Mouse (Mus musculus) ES-Bruce4 (cell line): ENCODE measurements around the gene D430041D05Rik.

Experiments used
- CTCF ChIP-seq: IDR thresholded peaks from one replicate; pipeline ENCODE4 v1.8.1; 2011; ENCODE audit warnings: low read depth, low read length
- EP300 ChIP-seq: IDR thresholded peaks from 2 replicates; pipeline ENCODE4 v1.6.1; 2011; ENCODE audit warnings: low read depth, low read length; ENCODE audit not compliant: insufficient read depth

DNA sequence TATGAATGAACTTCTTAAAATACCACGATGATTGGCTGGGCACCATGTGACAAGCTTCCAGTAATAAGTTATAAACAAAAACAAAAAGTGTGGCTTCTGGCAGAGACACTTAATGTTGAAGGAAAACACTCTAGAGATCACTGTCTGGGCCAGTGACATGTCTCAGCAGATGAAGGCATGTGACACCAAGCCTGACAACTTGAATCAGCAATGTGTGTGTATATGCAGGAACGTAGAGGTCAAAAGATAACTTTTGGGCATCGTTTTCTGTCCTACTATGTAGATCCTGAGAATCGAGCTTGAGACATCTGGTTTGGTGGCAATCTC lies 149.1 kb downstream of the D430041D05Rik start:
- TF ChIP-seq CTCF, result no peak
- TF ChIP-seq EP300, result no peak
